Comparison of ENCODE assay signal across 8 mouse cellular contexts in genomic region chr11:115780141-115781070, GRCm38 (mm10). TPM values are rescaled to one million over a fixed set of nuclear protein-coding genes. Genes with fewer than 3 reads are reported as not detected.
A peak's percentile ranks its signal among the peaks of the same experiment; 100 is the strongest.
DNase-seq lines count a peak whose midpoint lies in the region; ATAC-seq and TF ChIP-seq lines count a peak whose summit lies in the region.

No protein-coding gene starts in this region.

- H3K4me1 ChIP-seq in lung, postnatal 0 days (ENCODE audit: insufficient read depth, low read depth, low read length): peaks cover 20% of the 10 kb centered on the region
- H3K4me1 ChIP-seq in forebrain, embryonic 16.5 days (replicated peaks; ENCODE audit: control insufficient read depth, insufficient read depth, low read length): peaks cover 43% of the 10 kb centered on the region
- H3K4me1 ChIP-seq in liver, embryonic 13.5 days (replicated peaks): peaks cover 85% of the 10 kb centered on the region

- no peak overlapping the region for H3K9ac ChIP-seq in lung, postnatal 0 days (replicated peaks; ENCODE audit: low read depth)
- H3K9ac ChIP-seq in forebrain, embryonic 16.5 days (replicated peaks; ENCODE audit: low read depth, low read length): peak overlapping the region; percentile 39
- peak overlapping the region; percentile 73 for H3K9ac ChIP-seq in liver, embryonic 13.5 days

- DNase-seq in lung, postnatal 0 days (ENCODE audit: low spot score): peak; percentile 6
- no peak for DNase-seq in lung, postnatal 10 days
- peak; percentile 71 for DNase-seq in kidney, postnatal 14 days
- DNase-seq in liver, embryonic 13.5 days: no peak
- DNase-seq in right cerebral cortex, postnatal 25 days: peak; percentile 63
- DNase-seq in adrenal gland, postnatal 10 days: no peak

- H3K9me3 ChIP-seq in lung, postnatal 0 days (ENCODE audit: low read length): no peaks in the 10 kb centered on the region
- H3K9me3 ChIP-seq in forebrain, embryonic 16.5 days (ENCODE audit: control insufficient read depth, low read length): no peaks in the 10 kb centered on the region
- no peaks in the 10 kb centered on the region for H3K9me3 ChIP-seq in liver, embryonic 13.5 days (replicated peaks)

- H3K4me2 ChIP-seq in lung, postnatal 0 days (replicated peaks; ENCODE audit: low read depth, low read length): no peak overlapping the region
- peak overlapping the region; percentile 39 for H3K4me2 ChIP-seq in forebrain, embryonic 16.5 days (ENCODE audit: low read length)
- peak overlapping the region; percentile 73 for H3K4me2 ChIP-seq in liver, embryonic 13.5 days

- H3K36me3 ChIP-seq in lung, postnatal 0 days (ENCODE audit: insufficient read depth, low read length): no peaks in the 10 kb centered on the region
- no peaks in the 10 kb centered on the region for H3K36me3 ChIP-seq in forebrain, embryonic 16.5 days (ENCODE audit: control insufficient read depth, insufficient read depth)
- H3K36me3 ChIP-seq in liver, embryonic 13.5 days: peaks cover 28% of the 10 kb centered on the region

- TF ChIP-seq EP300 in lung, postnatal 0 days (IDR thresholded peaks at IDR 0.05): no peak

- H3K27ac ChIP-seq in lung, postnatal 0 days (ENCODE audit: low read length): peak overlapping the region; percentile 90; the same call in 1 of the 2 replicates
- H3K27ac ChIP-seq in forebrain, embryonic 16.5 days (ENCODE audit: low read length): peak overlapping the region; percentile 64
- H3K27ac ChIP-seq in liver, embryonic 13.5 days: peak overlapping the region; percentile 99

- no peak overlapping the region for H3K4me3 ChIP-seq in lung, postnatal 0 days (ENCODE audit: low read depth, low read length)
- 0 out of 2 replicates have a peak overlapping the region, but pooled peaks have one; percentile 12 for H3K4me3 ChIP-seq in forebrain, embryonic 16.5 days (replicated peaks; ENCODE audit: low read length)
- H3K4me3 ChIP-seq in liver, embryonic 13.5 days (replicated peaks): 0 out of 2 replicates have a peak overlapping the region, but pooled peaks have one; percentile 42

- no peaks in the 10 kb centered on the region for H3K27me3 ChIP-seq in lung, postnatal 0 days (replicated peaks; ENCODE audit: insufficient read depth, low read length)
- no peaks in the 10 kb centered on the region for H3K27me3 ChIP-seq in forebrain, embryonic 16.5 days (replicated peaks; ENCODE audit: control insufficient read depth, insufficient read depth, low read length)
- H3K27me3 ChIP-seq in liver, embryonic 13.5 days: no peaks in the 10 kb centered on the region

- 44% methylated on average over 20 of the region's 20 CpGs for WGBS in lung, postnatal 0 days
- 7% methylated on average over 20 of the region's 20 CpGs for WGBS in forebrain, embryonic 16.5 days
- 40% methylated on average over 20 of the region's 20 CpGs for WGBS in liver, embryonic 13.5 days (ENCODE audit: insufficient replicate concordance)

- TF ChIP-seq CTCF in lung, postnatal 0 days (IDR thresholded peaks at IDR 0.05): no peak

- no peak for ATAC-seq in lung, postnatal 0 days
- peak; percentile 80 for ATAC-seq in forebrain, embryonic 16.5 days
- no peak for ATAC-seq in liver, embryonic 13.5 days (ENCODE audit: low read depth)
- no peak for ATAC-seq in CD4-positive, CD25-positive, alpha-beta regulatory T cell, adult 4 months

RNA-seq across cellular contexts. Expression of gene Tmem94, which starts 15.2 kb away (rescaled TPM):
- polyA plus RNA-seq in lung, postnatal 0 days (2015; fragmentation: Nextera tagmentation; extraction: Ambion mirVana): 17.0 and 19.4 TPM in 2 replicates
- 29.1 and 29.8 TPM in 2 replicates for polyA plus RNA-seq in forebrain, embryonic 16.5 days (2015; fragmentation: Nextera tagmentation; extraction: Ambion mirVana)
- 8.2 and 10.9 TPM in 2 replicates for polyA plus RNA-seq in liver, embryonic 13.5 days (2015; fragmentation: Nextera tagmentation; extraction: Ambion mirVana)
- 10 to 100 TPM; 62.0 to 79.6 TPM for total RNA-seq in adrenal gland, postnatal 10 days (2021)
- 10 to 100 TPM in 1 of 2 experiments, 1 to 10 TPM in 1; 8.5 to 17.5 TPM for polyA plus RNA-seq in CD4-positive, CD25-positive, alpha-beta regulatory T cell, adult 4 months (2017; shearing (Covaris generic))

RNA-seq across cellular contexts. Expression of gene Caskin2, which starts 33.0 kb away (rescaled TPM):
- 17.5 and 17.9 TPM in 2 replicates for polyA plus RNA-seq in lung, postnatal 0 days (2015; fragmentation: Nextera tagmentation; extraction: Ambion mirVana)
- 9.1 and 11.2 TPM in 2 replicates for polyA plus RNA-seq in forebrain, embryonic 16.5 days (2015; fragmentation: Nextera tagmentation; extraction: Ambion mirVana)
- 5.7 and 6.0 TPM in 2 replicates for polyA plus RNA-seq in liver, embryonic 13.5 days (2015; fragmentation: Nextera tagmentation; extraction: Ambion mirVana)
- total RNA-seq in adrenal gland, postnatal 10 days (2021): 10 to 100 TPM; 43.3 to 47.0 TPM
- under 1 TPM; 0.69 to 0.85 TPM for polyA plus RNA-seq in CD4-positive, CD25-positive, alpha-beta regulatory T cell, adult 4 months (2017; shearing (Covaris generic))

RNA-seq across cellular contexts. Expression of gene Tsen54, which starts 34.1 kb away (rescaled TPM):
- 18.2 and 19.9 TPM in 2 replicates for polyA plus RNA-seq in lung, postnatal 0 days (2015; fragmentation: Nextera tagmentation; extraction: Ambion mirVana)
- 25.8 and 28.3 TPM in 2 replicates for polyA plus RNA-seq in forebrain, embryonic 16.5 days (2015; fragmentation: Nextera tagmentation; extraction: Ambion mirVana)
- polyA plus RNA-seq in liver, embryonic 13.5 days (2015; fragmentation: Nextera tagmentation; extraction: Ambion mirVana): 19.3 and 20.1 TPM in 2 replicates
- total RNA-seq in adrenal gland, postnatal 10 days (2021): 10 to 100 TPM; 13.8 to 19.4 TPM
- 10 to 100 TPM; 11.0 to 16.2 TPM for polyA plus RNA-seq in CD4-positive, CD25-positive, alpha-beta regulatory T cell, adult 4 months (2017; shearing (Covaris generic))

RNA-seq across cellular contexts. Expression of gene Llgl2, which starts 43.4 kb away (rescaled TPM):
- 66.0 and 70.1 TPM in 2 replicates for polyA plus RNA-seq in lung, postnatal 0 days (2015; fragmentation: Nextera tagmentation; extraction: Ambion mirVana)
- 1.3 and 2.0 TPM in 2 replicates for polyA plus RNA-seq in forebrain, embryonic 16.5 days (2015; fragmentation: Nextera tagmentation; extraction: Ambion mirVana)
- polyA plus RNA-seq in liver, embryonic 13.5 days (2015; fragmentation: Nextera tagmentation; extraction: Ambion mirVana): 9.8 and 10.2 TPM in 2 replicates
- total RNA-seq in adrenal gland, postnatal 10 days (2021): 10 to 100 TPM; 12.7 to 14.0 TPM
- 10 to 100 TPM in 1 of 2 experiments, 1 to 10 TPM in 1; 7.9 to 11.1 TPM for polyA plus RNA-seq in CD4-positive, CD25-positive, alpha-beta regulatory T cell, adult 4 months (2017; shearing (Covaris generic))

Comparison
In these comparisons a context has a peak if more than half of its experiments do, and no peak if none do; other contexts are left out.
1. DNase-seq: peak in lung, postnatal 0 days (single experiment), kidney, postnatal 14 days (single experiment) and right cerebral cortex, postnatal 25 days (single experiment); none in lung, postnatal 10 days (single experiment), liver, embryonic 13.5 days (single experiment) and adrenal gland, postnatal 10 days (single experiment).
2. Peak in every context shown above with its lines, with median percentiles within 50 percentile points of each other: H3K27ac ChIP-seq.